Mouse (Mus musculus) midbrain, embryonic 16.5 days (tissue): ENCODE data around the gene Olfr1443. TPM values are rescaled to one million over a fixed set of nuclear protein-coding genes. Genes with fewer than 3 reads are reported as not detected.
"Not testable (repeated sequence)": the region's sequence is repeated elsewhere in the genome, so short reads cannot be mapped to it uniquely, and the experiment has no call there.

ENCODE experiments used
- ATAC-seq: fragments of 200-750 bp; cut with Nextera tagmentation; 2 replicates; pipeline ENCODE4 v1.8.0; 2017; ENCODE audit warnings: moderate TSS enrichment
- H3K27ac ChIP-seq: fragments of 300-500 bp; sonication (generic); 2 replicates; pipeline ENCODE4 v1.5.1; 2014; ENCODE audit warnings: mild to moderate bottlenecking, low read length, mixed read lengths
- H3K27me3 ChIP-seq: fragments of 300-500 bp; sonication (generic); 2 replicates; pipeline ENCODE4 v1.6.1; 2014; ENCODE audit warnings: low read depth, low read length, mixed read lengths; ENCODE audit not compliant: control insufficient read depth, insufficient read depth
- H3K36me3 ChIP-seq: fragments of 300-500 bp; sonication (generic); 2 replicates; pipeline ENCODE4 v1.6.1; 2014; ENCODE audit warnings: mild to moderate bottlenecking, low read length, moderate library complexity, mixed read lengths; ENCODE audit not compliant: control insufficient read depth, insufficient read depth
- H3K4me1 ChIP-seq: fragments of 300-500 bp; sonication (generic); 2 replicates; pipeline ENCODE4 v1.6.1; 2014; ENCODE audit warnings: mild to moderate bottlenecking, low read length, mixed read lengths; ENCODE audit not compliant: control insufficient read depth, insufficient read depth
- H3K4me2 ChIP-seq: fragments of 300-500 bp; sonication (generic); 2 replicates; pipeline ENCODE4 v1.6.1; 2014; ENCODE audit warnings: mild to moderate bottlenecking, low read length, mixed read lengths
- H3K4me3 ChIP-seq: fragments of 300-500 bp; sonication (generic); 2 replicates; pipeline ENCODE4 v1.5.1; 2014; ENCODE audit warnings: low read depth, mild to moderate bottlenecking, low read length, moderate library complexity, mixed read lengths
- H3K9ac ChIP-seq: fragments of 300-500 bp; sonication (generic); 2 replicates; pipeline ENCODE4 v1.6.1; 2014; ENCODE audit warnings: low read depth, low read length, mixed read lengths
- H3K9me3 ChIP-seq: fragments of 300-500 bp; sonication (generic); replicated peaks from 2 replicates; pipeline ENCODE4 v1.6.1; 2014; ENCODE audit warnings: mild to moderate bottlenecking, low read length, mixed read lengths; ENCODE audit not compliant: control insufficient read depth, poor library complexity, severe bottlenecking
- WGBS: fragments of 180-500 bp; shearing (Covaris S2); extraction: QIAGEN DNeasy Blood & Tissue Kit; methylation state at CpG from one replicate; pipeline ENCODE4 v1.1.7; 2014; 5-methylcytosine and 5-hydroxymethylcytosine counted together
- polyA plus RNA-seq: library from polyadenylated mRNA; unstranded; fragments of >200 nt; fragmentation: Nextera tagmentation; extraction: Ambion mirVana; gene quantifications from 2 replicates; pipeline ENCODE4 v1.2.1, GENCODE M21; 2015

The Olfr1443 gene
- polyA plus RNA-seq, 1 experiment from 2014 or later: not detected

DNA sequence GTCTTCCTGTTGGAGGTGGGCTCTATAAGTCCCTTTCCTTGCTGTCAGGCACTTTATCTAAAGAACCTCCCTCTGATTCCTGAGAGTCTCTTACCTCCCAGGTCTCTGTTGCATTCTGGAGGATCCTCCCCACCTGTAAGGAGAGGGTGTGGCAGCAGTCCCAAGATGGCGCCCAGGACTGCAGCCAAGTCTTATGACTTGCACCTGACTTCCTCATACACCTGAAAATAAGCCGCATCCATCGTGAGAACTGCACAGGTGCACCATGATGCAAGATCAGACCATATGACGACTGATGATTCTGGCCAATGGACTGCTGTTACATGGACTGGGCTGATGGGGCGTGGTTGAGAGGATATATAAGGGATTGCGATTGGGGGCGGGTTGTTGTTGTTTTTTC lies 43.7 kb downstream of the Olfr1443 start:
- H3K4me3 ChIP-seq, H3K4me1 ChIP-seq, H3K4me2 ChIP-seq, H3K9ac ChIP-seq, H3K36me3 ChIP-seq, H3K27ac ChIP-seq, H3K9me3 ChIP-seq, ATAC-seq, H3K27me3 ChIP-seq: not testable (repeated sequence)
- WGBS: 93% methylated on average over 7 of the region's 7 CpGs

DNA sequence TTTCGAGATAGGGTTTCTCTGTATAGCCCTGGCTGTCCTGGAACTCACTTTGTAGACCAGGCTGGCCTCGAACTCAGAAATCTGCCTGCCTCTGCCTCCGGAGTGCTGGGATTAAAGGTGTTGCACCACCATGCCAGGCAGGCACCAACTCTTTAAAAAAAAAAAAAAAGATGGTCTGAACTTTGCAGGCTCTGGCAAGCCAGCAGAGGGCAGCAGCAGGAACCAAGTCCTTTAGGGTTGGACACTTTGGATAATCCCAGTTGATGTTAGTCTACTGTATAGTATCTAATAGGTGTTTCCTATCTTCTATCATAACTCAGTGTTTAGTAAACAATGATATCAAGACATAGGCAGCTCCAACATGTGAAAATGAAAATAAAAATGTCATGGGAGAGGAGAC lies 44.4 kb downstream of the Olfr1443 start:
- ATAC-seq: no peak
- Histone ChIP-seq H3K9ac (no peak overlapping the region), H3K27ac (no peak overlapping the region), H3K36me3 (no peaks in the 10 kb centered on the region), H3K4me3 (no peak overlapping the region), H3K9me3 (no peaks in the 10 kb centered on the region), H3K4me1 (no peaks in the 10 kb centered on the region), H3K27me3 (no peaks in the 10 kb centered on the region), H3K4me2 (no peak overlapping the region)
- 59% methylated on average over 2 of the region's 3 CpGs for WGBS

DNA sequence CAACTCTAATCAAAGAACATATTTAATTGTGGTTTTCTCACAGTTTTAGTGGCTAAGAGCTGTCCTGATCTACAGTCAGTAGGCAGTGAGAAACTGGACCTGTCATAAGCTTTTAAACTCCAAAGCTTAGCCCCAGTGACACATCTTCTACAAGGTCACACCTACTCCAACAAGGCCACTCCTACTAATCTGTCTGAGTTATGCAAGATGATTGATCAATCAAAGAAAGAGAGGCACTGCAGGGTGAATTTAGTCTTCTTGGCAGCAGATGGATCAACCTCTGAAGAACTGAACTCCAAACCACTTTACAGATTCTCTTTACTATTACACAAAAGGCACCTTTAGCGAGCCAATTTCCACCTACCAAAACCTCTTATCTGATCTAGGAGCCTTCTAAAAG lies 47.9 kb downstream of the Olfr1443 start:
- no peaks in the 10 kb centered on the region for H3K9me3 ChIP-seq
- no peaks in the 10 kb centered on the region for H3K27me3 ChIP-seq
- no peak overlapping the region for H3K27ac ChIP-seq
- no peaks in the 10 kb centered on the region for H3K36me3 ChIP-seq
- H3K4me3 ChIP-seq: no peak overlapping the region
- 86% methylated on average over 1 of the region's 1 CpGs for WGBS
- no peak overlapping the region for H3K9ac ChIP-seq
- H3K4me1 ChIP-seq: no peaks in the 10 kb centered on the region
- no peak overlapping the region for H3K4me2 ChIP-seq
- ATAC-seq: no peak

- Histone ChIP-seq H3K36me3 (no peaks in the 10 kb centered on the region), H3K4me2 (no peak overlapping the region), H3K4me1 (no peaks in the 10 kb centered on the region), H3K27me3 (no peaks in the 10 kb centered on the region), H3K9me3 (no peaks in the 10 kb centered on the region), H3K27ac (no peak overlapping the region), H3K4me3 (no peak overlapping the region), H3K9ac (no peak overlapping the region)
- WGBS: 46% methylated on average over 1 of the region's 1 CpGs
- no peak for ATAC-seq
Observed at GRCm38 (mm10) chr19:12731036-12731435, 53.1 kb downstream of the Olfr1443 start.

DNA sequence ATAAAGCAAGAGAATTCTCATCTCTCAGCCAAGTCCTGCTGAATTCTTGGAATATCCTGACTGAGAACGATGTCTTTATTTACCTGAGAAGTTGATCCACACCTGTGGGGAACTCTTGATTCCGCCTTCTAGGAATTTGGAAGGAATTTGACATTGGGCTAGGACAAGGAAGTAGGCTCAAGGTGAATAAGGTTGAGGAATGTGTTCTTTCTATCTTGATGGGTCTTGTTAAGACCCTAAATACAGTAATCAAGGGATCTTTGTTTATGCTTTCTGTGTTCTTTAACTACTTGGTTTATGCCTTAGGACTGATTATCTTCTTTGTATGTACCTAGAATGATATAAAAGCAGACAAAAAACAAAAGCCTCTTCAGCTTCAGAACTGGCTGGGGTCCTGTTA lies 54.0 kb downstream of the Olfr1443 start:
- Histone ChIP-seq H3K4me3 (no peak overlapping the region), H3K4me2 (no peak overlapping the region), H3K27ac (no peak overlapping the region), H3K9me3 (no peaks in the 10 kb centered on the region), H3K9ac (no peak overlapping the region), H3K36me3 (no peaks in the 10 kb centered on the region), H3K4me1 (no peaks in the 10 kb centered on the region), H3K27me3 (no peaks in the 10 kb centered on the region)
- WGBS: 90% methylated on average over 2 of the region's 2 CpGs
- no peak for ATAC-seq

Other genes starting within 250 kb of the Olfr1443 start
- 0.69 and 0.71 TPM in 2 replicates for gene Mpeg1, start 217.3 kb upstream of the Olfr1443 start, polyA plus RNA-seq
- gene Dtx4, start 176.7 kb upstream of the Olfr1443 start, polyA plus RNA-seq: 38.6 and 39.3 TPM in 2 replicates
- 5.3 and 6.5 TPM in 2 replicates for gene Fam111a, start 132.4 kb upstream of the Olfr1443 start, polyA plus RNA-seq
- 0.09 TPM in 1 of 2 replicates, not detected in the other for gene Gm4952, start 78.1 kb upstream of the Olfr1443 start, polyA plus RNA-seq
- gene Glyat, start 44.8 kb upstream of the Olfr1443 start, polyA plus RNA-seq: not detected in 2 replicates
- gene Olfr1442, start 7.7 kb upstream of the Olfr1443 start, polyA plus RNA-seq: not detected in 2 replicates
- gene Keg1, start 17.7 kb downstream of the Olfr1443 start, polyA plus RNA-seq: not detected in 2 replicates
- 1.4 and 2.0 TPM in 2 replicates for gene Cntf, start 87.5 kb downstream of the Olfr1443 start, polyA plus RNA-seq
- gene Zfp91, start 118.0 kb downstream of the Olfr1443 start, polyA plus RNA-seq: 11.0 and 12.0 TPM in 2 replicates
- gene Lpxn, start 118.1 kb downstream of the Olfr1443 start, polyA plus RNA-seq: 0.63 and 0.85 TPM in 2 replicates
- not detected in 2 replicates for gene Gm5244, start 168.6 kb downstream of the Olfr1443 start, polyA plus RNA-seq
- not detected in 2 replicates for gene Olfr1444, start 179.2 kb downstream of the Olfr1443 start, polyA plus RNA-seq
- not detected in 2 replicates for gene Olfr1445, start 205.7 kb downstream of the Olfr1443 start, polyA plus RNA-seq
- gene Olfr1446, start 215.4 kb downstream of the Olfr1443 start, polyA plus RNA-seq: not detected in 2 replicates
- gene Olfr1447, start 225.6 kb downstream of the Olfr1443 start, polyA plus RNA-seq: not detected in 2 replicates
- not detected in 2 replicates for gene Olfr1448, start 246.3 kb downstream of the Olfr1443 start, polyA plus RNA-seq